Mouse (Mus musculus) hindbrain, embryonic 15.5 days (tissue): ENCODE measurements at regions not wholly inside any gene's neighbourhood (a gene's known extent, or its start where the extent isn't known, plus 50 kb on each side); places are given as distances from the start of the nearest gene placed in this dataset.

Experiments
- ATAC-seq: fragments of 200-750 bp; cut with Nextera tagmentation; 2 replicates; pipeline ENCODE4 v1.8.0; 2017; ENCODE audit warnings: low read depth, moderate number of reproducible peaks, moderate TSS enrichment; ENCODE audit not compliant: low FRiP score
- H3K27ac ChIP-seq: fragments of 300-500 bp; sonication (generic); replicated peaks from 2 replicates; pipeline ENCODE4 v1.5.1; 2015; ENCODE audit warnings: mild to moderate bottlenecking, inconsistent platforms
- H3K27me3 ChIP-seq: fragments of 300-500 bp; sonication (generic); 2 replicates; pipeline ENCODE4 v1.6.1; 2015; ENCODE audit warnings: control low read depth, inconsistent platforms
- H3K36me3 ChIP-seq: fragments of 300-500 bp; sonication (generic); 2 replicates; pipeline ENCODE4 v1.6.1; 2015; ENCODE audit warnings: control low read depth, inconsistent platforms
- H3K4me1 ChIP-seq: fragments of 300-500 bp; sonication (generic); replicated peaks from 2 replicates; pipeline ENCODE4 v1.6.1; 2015; ENCODE audit warnings: control low read depth, inconsistent platforms
- H3K4me2 ChIP-seq: fragments of 300-500 bp; sonication (generic); 2 replicates; pipeline ENCODE4 v1.6.1; 2015; ENCODE audit warnings: moderate library complexity, mild to moderate bottlenecking, inconsistent platforms
- H3K4me3 ChIP-seq: fragments of 300-500 bp; sonication (generic); 2 replicates; pipeline ENCODE4 v1.5.1; 2015; ENCODE audit warnings: mild to moderate bottlenecking, inconsistent platforms
- H3K9ac ChIP-seq: fragments of 300-500 bp; sonication (generic); 2 replicates; pipeline ENCODE4 v1.6.1; 2015; ENCODE audit warnings: inconsistent platforms
- H3K9me3 ChIP-seq: fragments of 300-500 bp; sonication (generic); 2 replicates; pipeline ENCODE4 v1.6.1; 2016; ENCODE audit warnings: control low read depth, inconsistent platforms
- WGBS: fragments of 180-500 bp; shearing (Covaris S2); methylation state at CpG from one replicate; pipeline ENCODE4 v1.1.7; 2015; 5-methylcytosine and 5-hydroxymethylcytosine counted together

DNA sequence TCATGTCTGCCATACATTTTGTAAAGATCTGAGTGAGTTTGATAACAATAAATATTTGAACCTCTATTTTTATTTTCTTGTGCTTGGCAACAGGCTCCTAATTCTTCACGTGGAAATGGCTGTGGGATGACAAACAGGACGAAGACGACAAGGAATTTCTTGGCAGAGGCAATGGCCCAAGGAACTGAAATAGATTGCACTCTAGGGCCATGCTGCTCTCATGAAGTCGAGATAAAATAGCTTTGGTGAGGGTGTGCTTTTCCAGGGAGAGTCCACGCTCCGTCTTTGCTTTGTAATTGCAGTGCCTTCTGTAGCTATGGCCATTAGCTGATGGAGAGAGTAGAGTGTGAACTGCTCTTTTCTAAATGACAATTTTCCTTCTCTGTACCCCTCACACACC, 50.9 kb upstream of the 1810046K07Rik start:
- Histone ChIP-seq H3K9me3 (no peaks in the 10 kb centered on the region), H3K9ac (no peak overlapping the region), H3K36me3 (no peaks in the 10 kb centered on the region), H3K4me2 (no peak overlapping the region), H3K4me1 (no peaks in the 10 kb centered on the region), H3K27me3 (no peaks in the 10 kb centered on the region), H3K4me3 (no peak overlapping the region), H3K27ac (no peak overlapping the region)
- WGBS, result 72% methylated on average over 6 of the region's 6 CpGs
- ATAC-seq, result no peak

DNA sequence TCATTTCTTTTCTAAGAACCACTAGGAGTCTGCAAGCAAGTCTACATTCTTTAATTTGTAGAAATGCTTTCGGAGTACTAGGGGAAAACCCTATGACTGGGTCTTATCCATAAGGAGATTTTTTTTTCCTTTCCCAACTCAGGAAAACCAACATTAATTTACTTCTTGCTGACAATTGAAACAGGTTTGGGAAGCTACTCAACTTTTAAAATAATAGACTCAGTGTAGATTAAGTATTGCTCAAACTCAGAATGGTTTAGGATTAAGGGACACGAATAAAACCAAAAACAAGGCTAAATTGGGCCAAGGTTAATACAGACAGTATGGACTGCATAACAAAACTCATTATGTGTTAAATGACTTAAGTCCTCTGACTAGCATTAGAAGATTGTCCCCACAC, 65.2 kb upstream of the 1810046K07Rik start:
- Histone ChIP-seq H3K27ac (no peak overlapping the region), H3K4me1 (0 out of 2 replicates have a peak, but pooled peaks cover 4% of the 10 kb centered on the region), H3K36me3 (no peaks in the 10 kb centered on the region), H3K4me3 (no peak overlapping the region), H3K27me3 (no peaks in the 10 kb centered on the region), H3K9me3 (no peaks in the 10 kb centered on the region), H3K9ac (no peak overlapping the region), H3K4me2 (no peak overlapping the region)
- 82% methylated on average over 2 of the region's 2 CpGs for WGBS
- no peak for ATAC-seq

DNA sequence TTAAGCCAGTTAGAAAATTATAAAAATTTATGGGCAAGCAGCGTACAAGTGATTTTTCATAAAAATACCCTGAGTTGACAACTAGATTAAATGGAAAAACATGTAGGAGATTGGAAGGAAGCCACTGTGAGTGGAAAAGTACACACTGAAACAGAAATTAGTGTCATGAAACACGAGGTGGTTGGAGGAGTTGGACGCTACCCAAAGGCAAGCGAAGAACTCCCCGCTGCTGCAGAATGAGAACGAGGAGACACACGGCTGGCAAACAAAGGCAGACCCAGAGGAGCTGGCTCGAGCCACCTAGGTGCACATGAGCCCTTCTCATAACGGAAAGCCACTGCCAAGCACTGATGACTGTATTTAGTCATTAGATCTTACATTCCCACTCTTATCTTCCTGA, 65.7 kb upstream of the 1810046K07Rik start:
- 0 out of 2 replicates have a peak, but pooled peaks cover 4% of the 10 kb centered on the region for H3K4me1 ChIP-seq
- no peak overlapping the region for H3K4me2 ChIP-seq
- no peak for ATAC-seq
- H3K4me3 ChIP-seq, result no peak overlapping the region
- H3K27ac ChIP-seq, result no peak overlapping the region
- 51% methylated on average over 9 of the region's 9 CpGs for WGBS
- no peaks in the 10 kb centered on the region for H3K27me3 ChIP-seq
- H3K9me3 ChIP-seq, result no peaks in the 10 kb centered on the region
- no peak overlapping the region for H3K9ac ChIP-seq
- no peaks in the 10 kb centered on the region for H3K36me3 ChIP-seq

DNA sequence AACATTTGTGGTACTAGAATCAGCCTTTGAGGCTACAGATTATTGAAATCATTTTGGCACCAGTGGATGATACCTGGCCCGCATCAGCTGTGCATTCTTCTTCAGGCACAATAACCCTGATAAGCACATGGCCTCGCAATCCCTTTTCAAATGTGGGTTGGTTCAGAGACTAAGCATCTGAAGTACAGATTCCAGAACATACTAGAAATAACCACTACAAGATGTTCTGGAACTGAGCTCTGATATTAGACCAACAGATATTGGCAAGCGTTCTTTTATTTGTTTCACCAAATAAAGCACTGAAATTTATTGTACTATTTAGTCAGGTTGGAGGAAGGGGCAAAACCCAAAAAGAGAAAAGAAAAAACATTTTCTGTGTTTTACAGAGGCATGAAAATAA, 68.1 kb upstream of the 1810046K07Rik start:
- WGBS, result 90% methylated on average over 3 of the region's 3 CpGs
- no peak overlapping the region for H3K4me3 ChIP-seq
- H3K27ac ChIP-seq, result no peak overlapping the region
- no peak overlapping the region for H3K9ac ChIP-seq
- no peak overlapping the region for H3K4me2 ChIP-seq
- no peak for ATAC-seq
- no peaks in the 10 kb centered on the region for H3K36me3 ChIP-seq
- 0 out of 2 replicates have a peak, but pooled peaks cover 4% of the 10 kb centered on the region for H3K4me1 ChIP-seq
- H3K9me3 ChIP-seq, result no peaks in the 10 kb centered on the region
- H3K27me3 ChIP-seq, result no peaks in the 10 kb centered on the region

DNA sequence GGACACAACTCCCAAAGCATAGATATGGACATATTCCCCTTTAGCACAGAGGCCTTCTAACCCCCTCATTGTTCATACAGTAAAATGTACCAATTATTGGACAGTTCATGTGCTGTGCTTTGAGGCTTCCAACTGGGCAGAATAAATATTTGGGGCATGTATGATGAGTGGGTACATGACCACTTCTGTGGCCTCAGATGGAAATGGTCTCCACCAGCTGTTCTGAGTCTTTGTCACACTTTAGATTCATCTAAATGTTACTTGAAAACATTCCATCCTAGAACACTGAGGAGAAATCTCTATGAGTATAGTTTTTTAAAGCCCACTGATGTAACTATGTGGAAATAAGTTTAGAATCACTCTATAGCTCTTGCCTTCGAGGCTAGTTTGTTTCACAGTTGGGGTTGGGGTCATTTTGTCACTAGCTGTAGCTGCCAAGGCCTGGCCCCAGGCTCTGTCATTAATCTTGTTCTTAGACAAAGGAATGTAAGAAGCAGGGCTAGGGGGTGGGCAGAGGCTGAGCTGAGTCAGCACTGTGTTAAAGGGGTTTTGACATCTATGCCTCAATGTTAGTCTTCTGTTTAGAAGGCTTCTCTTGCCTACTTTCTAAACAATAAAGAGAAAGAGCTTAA, 69.0 kb upstream of the 1810046K07Rik start:
- 16% methylated on average over 1 of the region's 1 CpGs for WGBS
- no peak for ATAC-seq
- Histone ChIP-seq H3K9me3 (no peaks in the 10 kb centered on the region), H3K4me2 (no peak overlapping the region), H3K27me3 (no peaks in the 10 kb centered on the region), H3K27ac (no peak overlapping the region), H3K9ac (no peak overlapping the region), H3K4me1 (0 out of 2 replicates have a peak, but pooled peaks cover 4% of the 10 kb centered on the region), H3K36me3 (no peaks in the 10 kb centered on the region), H3K4me3 (no peak overlapping the region)

DNA sequence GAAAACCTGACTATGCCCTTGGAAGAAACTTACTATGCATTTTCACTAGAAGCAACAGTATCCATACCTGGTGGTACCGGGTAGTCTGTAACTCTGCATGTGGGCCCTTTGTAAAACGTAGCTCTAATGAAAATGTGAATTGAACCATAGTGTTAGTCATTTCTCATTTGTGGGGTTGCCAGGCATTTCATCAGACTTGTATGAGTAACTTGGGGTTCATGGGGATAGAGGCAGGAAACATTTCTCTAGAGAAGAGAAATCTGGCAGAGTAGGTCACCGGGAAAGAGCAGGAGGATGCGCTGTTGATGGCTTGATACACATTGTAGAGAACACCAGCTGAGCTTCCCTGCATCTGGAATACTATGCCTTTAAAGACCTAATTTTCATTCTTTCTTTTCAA, 70.2 kb upstream of the 1810046K07Rik start:
- H3K36me3 ChIP-seq, result no peaks in the 10 kb centered on the region
- H3K27ac ChIP-seq, result no peak overlapping the region
- H3K4me1 ChIP-seq, result 0 out of 2 replicates have a peak, but pooled peaks cover 4% of the 10 kb centered on the region
- ATAC-seq, result no peak
- H3K9ac ChIP-seq, result no peak overlapping the region
- H3K4me3 ChIP-seq, result no peak overlapping the region
- H3K9me3 ChIP-seq, result no peaks in the 10 kb centered on the region
- 71% methylated on average over 4 of the region's 4 CpGs for WGBS
- no peaks in the 10 kb centered on the region for H3K27me3 ChIP-seq
- no peak overlapping the region for H3K4me2 ChIP-seq

DNA sequence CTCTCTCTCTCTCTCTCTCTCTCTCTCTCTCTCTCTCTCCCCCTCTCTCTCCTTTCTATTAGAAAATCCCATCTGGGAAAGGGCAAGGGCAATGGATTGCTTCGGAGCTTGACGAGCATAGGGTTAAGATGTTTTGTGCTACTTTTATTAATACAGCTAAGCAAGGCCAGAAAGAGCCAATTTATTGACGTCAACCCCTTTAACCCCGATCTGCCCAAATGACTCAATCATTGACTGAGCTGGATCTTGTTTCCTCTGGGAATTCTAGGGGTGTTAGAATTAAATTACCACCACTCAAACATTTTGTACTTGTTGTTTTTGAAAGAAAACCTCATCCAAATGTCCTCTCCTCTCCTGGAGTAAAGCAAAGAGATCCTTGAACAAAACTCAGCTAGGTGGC, 70.6 kb upstream of the 1810046K07Rik start:
- Histone ChIP-seq H3K27me3 (no peaks in the 10 kb centered on the region), H3K4me2 (no peak overlapping the region), H3K9me3 (no peaks in the 10 kb centered on the region), H3K4me3 (no peak overlapping the region), H3K9ac (no peak overlapping the region), H3K4me1 (0 out of 2 replicates have a peak, but pooled peaks cover 3% of the 10 kb centered on the region), H3K36me3 (no peaks in the 10 kb centered on the region), H3K27ac (no peak overlapping the region)
- 71% methylated on average over 4 of the region's 4 CpGs for WGBS
- no peak for ATAC-seq

DNA sequence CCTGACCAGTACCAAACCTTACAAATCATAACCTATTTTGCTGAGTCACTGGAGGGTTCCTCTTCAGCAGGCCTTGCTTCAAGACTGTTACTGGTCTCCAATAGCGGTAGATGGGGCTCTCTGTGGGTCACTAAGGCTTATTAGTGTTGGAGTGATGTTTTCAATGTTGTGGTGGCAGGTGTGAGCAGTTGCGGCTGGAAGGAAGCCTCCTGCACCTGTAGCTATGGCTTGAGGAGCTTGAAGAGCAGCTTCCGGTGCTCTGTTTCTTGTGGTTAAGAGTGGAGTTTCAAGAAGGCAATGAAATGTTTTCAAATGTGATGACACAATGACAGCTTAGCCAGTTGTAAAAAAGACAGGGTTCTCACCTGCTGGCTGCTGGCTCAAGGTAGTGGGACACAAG, 73.1 kb upstream of the 1810046K07Rik start:
- Histone ChIP-seq H3K4me3 (no peak overlapping the region), H3K4me1 (no peaks in the 10 kb centered on the region), H3K9me3 (no peaks in the 10 kb centered on the region), H3K27ac (no peak overlapping the region), H3K36me3 (no peaks in the 10 kb centered on the region), H3K9ac (no peak overlapping the region), H3K27me3 (no peaks in the 10 kb centered on the region), H3K4me2 (no peak overlapping the region)
- no peak for ATAC-seq
- 91% methylated on average over 3 of the region's 3 CpGs for WGBS

DNA sequence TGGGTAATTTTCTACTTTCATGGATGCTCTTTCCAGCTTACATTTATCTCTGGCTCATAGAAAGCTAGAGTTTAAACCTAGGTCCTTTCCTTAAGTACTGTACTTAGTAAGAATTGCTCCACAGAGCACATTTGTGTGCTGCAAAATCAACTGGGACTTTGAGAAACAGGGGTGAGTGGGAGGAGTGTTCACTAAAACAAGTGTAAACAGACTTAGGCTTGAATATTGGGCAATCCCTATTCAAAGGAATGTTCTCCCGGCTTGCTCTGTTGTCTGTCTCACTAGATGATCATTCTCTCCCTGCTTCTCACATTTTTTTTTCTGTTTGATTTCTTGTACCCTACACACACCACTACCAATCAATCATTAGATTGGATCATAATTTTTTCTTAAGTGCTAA, 79.3 kb upstream of the 1810046K07Rik start:
- Histone ChIP-seq H3K4me2 (no peak overlapping the region), H3K9ac (no peak overlapping the region), H3K27me3 (no peaks in the 10 kb centered on the region), H3K27ac (no peak overlapping the region), H3K4me1 (no peaks in the 10 kb centered on the region), H3K9me3 (no peaks in the 10 kb centered on the region), H3K36me3 (no peaks in the 10 kb centered on the region), H3K4me3 (no peak overlapping the region)
- 77% methylated on average over 1 of the region's 1 CpGs for WGBS
- ATAC-seq, result no peak

DNA sequence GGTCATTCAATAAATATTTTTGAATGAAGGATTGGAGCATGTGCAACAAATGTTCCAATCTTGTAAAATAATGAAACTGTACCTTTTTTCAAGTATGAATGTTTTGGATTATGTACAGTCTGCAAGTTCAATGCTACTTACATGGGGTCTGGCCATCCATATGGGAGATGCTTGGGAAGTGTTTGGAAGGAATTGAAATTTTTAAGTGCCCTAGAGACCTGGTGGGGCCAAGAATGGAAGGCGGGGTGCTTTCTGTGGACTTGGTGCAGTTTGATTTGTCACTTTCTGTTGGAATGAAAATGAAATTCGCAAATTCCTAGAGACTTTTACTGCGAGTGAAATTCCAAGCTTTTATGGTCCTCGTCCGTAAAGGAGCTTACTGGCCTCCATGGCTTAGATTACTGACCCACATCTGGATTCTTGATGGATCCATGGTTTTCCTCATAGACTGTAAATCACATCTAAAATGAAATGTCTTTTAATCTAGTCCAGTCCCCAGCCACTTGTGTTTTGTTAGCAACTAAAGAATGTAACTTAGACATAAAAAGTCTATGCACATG, 90.3 kb upstream of the 1810046K07Rik start:
- no peaks in the 10 kb centered on the region for H3K9me3 ChIP-seq
- no peak for ATAC-seq
- H3K27ac ChIP-seq, result no peak overlapping the region
- peaks cover 7% of the 10 kb centered on the region; the same call in 1 of the 2 replicates for H3K4me1 ChIP-seq
- no peak overlapping the region for H3K9ac ChIP-seq
- H3K27me3 ChIP-seq, result no peaks in the 10 kb centered on the region
- H3K4me2 ChIP-seq, result no peak overlapping the region
- H3K36me3 ChIP-seq, result no peaks in the 10 kb centered on the region
- no peak overlapping the region for H3K4me3 ChIP-seq
- WGBS, result 92% methylated on average over 5 of the region's 5 CpGs

DNA sequence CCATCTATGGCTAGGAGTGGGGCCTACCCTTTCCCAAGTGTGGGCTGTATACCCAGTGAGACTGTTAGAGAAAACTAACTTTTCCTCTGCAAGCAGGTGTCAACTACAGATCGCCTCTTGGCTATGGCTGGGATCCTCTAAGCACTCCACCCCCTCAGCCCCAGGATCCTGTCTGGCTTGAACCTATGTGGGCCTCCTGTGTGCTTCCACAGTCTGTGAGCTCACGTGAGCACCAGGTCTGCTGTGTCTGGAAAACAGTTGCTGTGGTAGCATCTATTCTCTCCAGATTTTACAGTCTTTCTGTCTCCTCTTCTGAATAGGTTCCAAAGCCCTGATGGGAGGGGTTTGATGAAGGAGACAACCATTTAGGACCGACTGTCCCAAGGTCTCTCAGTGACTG, 93.8 kb upstream of the 1810046K07Rik start:
- H3K27me3 ChIP-seq, result no peaks in the 10 kb centered on the region
- H3K4me1 ChIP-seq, result peaks cover 7% of the 10 kb centered on the region; the same call in 1 of the 2 replicates
- H3K9me3 ChIP-seq, result no peaks in the 10 kb centered on the region
- H3K4me3 ChIP-seq, result no peak overlapping the region
- no peak for ATAC-seq
- no peak overlapping the region for H3K9ac ChIP-seq
- no peak overlapping the region for H3K27ac ChIP-seq
- WGBS, result 57% methylated on average over 3 of the region's 3 CpGs
- no peak overlapping the region for H3K4me2 ChIP-seq
- no peaks in the 10 kb centered on the region for H3K36me3 ChIP-seq

DNA sequence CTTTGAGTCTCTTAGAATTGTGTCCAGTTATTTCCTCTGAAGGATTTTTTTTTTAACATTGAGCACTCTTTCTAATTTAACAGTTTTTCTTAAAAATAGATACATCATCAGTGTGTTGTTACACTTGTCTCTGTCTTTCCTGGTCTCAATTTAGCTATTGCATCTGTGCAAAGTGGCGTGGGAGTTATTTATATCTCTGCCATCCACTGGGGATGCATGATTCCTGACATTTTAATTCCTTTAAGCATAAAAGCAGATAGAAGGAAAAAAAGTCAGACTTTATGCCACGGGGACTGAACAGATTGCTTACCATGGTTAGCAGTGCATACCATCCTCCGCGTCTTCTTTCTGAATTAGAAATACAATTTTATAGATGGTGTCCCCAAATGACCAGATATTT, 94.6 kb upstream of the 1810046K07Rik start:
- no peaks in the 10 kb centered on the region for H3K9me3 ChIP-seq
- no peak overlapping the region for H3K4me2 ChIP-seq
- H3K4me1 ChIP-seq, result peaks cover 7% of the 10 kb centered on the region; the same call in 1 of the 2 replicates
- ATAC-seq, result no peak
- H3K27ac ChIP-seq, result 0 out of 2 replicates have a peak overlapping the region, but pooled peaks have one; percentile 8
- no peak overlapping the region for H3K4me3 ChIP-seq
- H3K36me3 ChIP-seq, result no peaks in the 10 kb centered on the region
- no peaks in the 10 kb centered on the region for H3K27me3 ChIP-seq
- WGBS, result 69% methylated on average over 4 of the region's 4 CpGs
- no peak overlapping the region for H3K9ac ChIP-seq

DNA sequence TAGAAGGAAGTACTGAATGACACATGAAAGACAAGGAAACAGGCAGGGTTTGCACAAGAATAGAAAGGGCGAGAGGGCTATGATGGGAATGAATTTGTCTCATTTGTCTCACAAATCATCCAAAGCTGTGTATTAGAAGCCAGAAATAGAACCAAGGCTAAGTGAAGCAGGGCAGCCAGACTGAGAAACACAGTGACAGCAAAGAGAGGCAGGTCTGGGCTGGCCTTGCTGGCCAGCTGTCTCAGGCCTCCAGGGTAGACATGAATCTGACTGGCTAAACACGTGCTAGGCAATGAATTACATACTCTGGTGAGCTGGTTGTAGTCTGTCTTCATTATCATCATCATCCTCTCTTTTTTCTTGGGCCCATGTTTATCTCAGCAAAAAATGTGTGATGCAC, 101.7 kb upstream of the 1810046K07Rik start:
- Histone ChIP-seq H3K27me3 (no peaks in the 10 kb centered on the region), H3K4me1 (peaks cover 5% of the 10 kb centered on the region; the same call in 1 of the 2 replicates), H3K36me3 (no peaks in the 10 kb centered on the region), H3K4me3 (no peak overlapping the region), H3K4me2 (no peak overlapping the region), H3K27ac (no peak overlapping the region), H3K9ac (no peak overlapping the region), H3K9me3 (no peaks in the 10 kb centered on the region)
- 68% methylated on average over 2 of the region's 2 CpGs for whole genome bisulfite sequencing
- ATAC-seq, result no peak
